Mouse (Mus musculus) spleen, adult 10 weeks (tissue): Measurements from ENCODE around the gene Lamtor5. TPM values are rescaled to one million over a fixed set of nuclear protein-coding genes. Genes with fewer than 3 reads are reported as not detected.

ENCODE experiments used
- polyA plus RNA-seq: library from polyadenylated mRNA; stranded (reverse); fragments of 350-450 nt; fragmentation: Illumina TruSeq; extraction: RNeasy Lipid Tissue Mini Kit (QIAGEN cat#74804); gene quantifications from one replicate; pipeline ENCODE4 v1.2.3, GENCODE M21; 2015; ENCODE audit warnings: low replicate concordance; ENCODE audit not compliant: insufficient read depth

The Lamtor5 gene
- polyA plus RNA-seq, result 145 TPM

DNA sequence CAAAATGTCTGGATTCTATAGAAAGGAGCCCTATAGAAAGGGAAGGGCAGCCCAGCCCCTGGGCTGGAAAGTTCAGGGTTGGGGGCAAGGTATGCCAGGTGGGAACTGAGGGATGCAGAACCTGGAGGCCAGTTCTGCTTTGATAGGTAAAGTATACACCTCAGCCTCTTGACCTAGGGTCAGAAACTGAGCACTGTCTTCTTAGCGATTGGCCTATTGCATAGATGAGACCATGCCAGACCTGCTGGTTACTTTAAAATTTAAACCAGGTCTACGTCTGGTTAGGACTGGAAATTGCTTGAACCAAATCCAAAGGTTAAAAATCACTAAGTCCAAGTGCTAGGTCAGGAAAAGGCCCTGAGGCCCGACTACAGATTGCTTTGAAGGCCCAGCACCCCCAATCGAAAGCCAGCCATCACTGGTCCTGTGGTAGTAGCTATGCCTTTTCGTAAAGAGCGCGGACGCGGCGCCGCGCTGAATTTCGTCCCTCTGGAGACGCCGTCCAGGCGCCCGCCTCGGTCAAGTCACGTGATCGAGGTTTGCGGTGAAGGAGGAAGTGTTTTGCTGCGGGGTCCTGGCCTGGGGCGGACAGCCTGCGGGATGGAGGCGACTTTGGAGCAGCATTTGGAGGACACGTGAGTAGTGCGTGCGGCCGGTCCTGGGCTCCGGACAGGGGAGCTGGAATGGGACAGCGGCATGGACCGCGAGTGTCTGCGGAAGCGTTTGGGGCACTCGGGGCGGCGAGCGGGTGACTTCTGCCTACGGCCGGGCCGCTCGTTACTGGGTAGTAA, at the start of gene Lamtor5:
Gene Lamtor5, plus strand, starts transcription at position 380 of the 791 bp plus-strand sequence.

DNA sequence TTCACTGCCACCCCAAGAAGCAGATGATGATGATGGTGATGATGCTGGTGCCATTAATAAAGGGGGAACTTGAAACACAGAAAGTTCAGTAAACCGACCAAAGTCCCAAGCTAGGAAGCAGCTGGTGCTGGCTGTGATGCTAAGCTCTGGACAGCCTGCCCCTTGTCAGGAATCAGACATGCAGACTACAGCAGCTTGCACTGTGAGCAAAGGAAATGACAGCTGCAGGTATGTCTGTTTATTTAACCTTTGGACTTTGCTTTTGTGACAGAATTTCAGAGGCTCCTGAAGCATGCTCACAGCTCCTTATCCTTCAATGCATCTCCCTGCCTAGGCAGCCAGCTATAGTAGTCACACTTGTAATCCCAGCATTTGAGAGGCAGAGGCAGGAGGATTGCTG, 48.1 kb upstream of the Lamtor5 start, which contains the start of gene A630076J17Rik:
Gene A630076J17Rik, plus strand, starts transcription at position 88 of the 400 bp plus-strand sequence.

DNA sequence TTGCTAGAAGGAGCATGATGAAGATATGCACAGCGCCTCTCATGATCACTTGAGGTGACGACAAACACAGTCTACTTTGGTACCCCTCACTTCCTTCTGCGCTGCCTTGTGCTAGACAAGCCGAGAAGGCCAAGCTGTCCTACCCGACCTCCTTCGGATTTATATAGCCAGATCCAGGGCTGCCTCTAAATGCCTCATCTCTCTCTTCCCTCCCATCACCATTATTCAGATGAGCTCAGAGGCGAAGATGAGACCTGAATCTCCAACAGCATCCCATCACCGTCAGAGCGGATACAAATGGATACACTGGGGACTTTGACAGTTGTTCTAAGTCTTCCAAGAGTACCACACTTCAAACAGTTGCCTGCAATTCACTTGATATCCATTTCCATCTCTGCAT, 39.1 kb upstream of the Lamtor5 start, which contains the start of gene Prok1:
Gene Prok1, minus strand, starts transcription at position 101 of the 400 bp plus-strand sequence.

DNA sequence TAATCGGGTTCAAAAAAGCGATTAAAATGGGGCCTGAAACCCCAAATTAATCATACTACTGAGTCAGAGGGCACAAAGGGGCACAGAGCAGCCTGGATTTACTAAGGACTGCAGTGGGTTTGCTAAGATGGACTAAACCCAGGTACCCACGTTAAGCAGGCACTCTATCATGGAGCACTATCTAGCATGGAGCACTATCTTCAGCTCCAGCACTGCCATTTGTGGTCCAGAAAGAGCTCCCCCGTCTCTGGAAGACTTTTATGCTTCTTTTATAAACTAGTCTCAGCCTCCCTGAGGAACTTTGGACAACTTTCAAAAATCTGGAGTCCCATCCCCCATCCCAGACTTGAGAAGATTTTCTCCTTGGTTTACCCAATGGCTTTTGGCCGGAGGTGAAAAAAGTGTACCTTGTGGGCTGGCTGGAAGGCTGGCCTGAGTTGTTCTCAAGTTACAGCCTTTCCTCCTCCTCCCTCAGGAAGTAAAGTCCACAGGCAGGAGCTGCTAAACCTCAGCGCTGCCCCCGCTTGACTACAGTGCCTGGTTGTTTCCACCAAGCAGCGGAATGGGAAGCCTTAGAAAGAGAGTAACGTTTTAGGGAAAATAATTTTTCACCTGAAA, 12.2 kb downstream of the Lamtor5 start, which contains the start of gene Slc16a4:
Gene Slc16a4, plus strand, starts transcription at position 467 of the 618 bp plus-strand sequence.

Other genes with a start within 250 kb of the Lamtor5 start
- 11.1 TPM for gene Kcna3, start 242.7 kb upstream of the Lamtor5 start, polyA plus RNA-seq
- gene Kcna2, start 177.7 kb upstream of the Lamtor5 start, polyA plus RNA-seq, result 10.8 TPM
- gene Kcna10, start 95.8 kb upstream of the Lamtor5 start, polyA plus RNA-seq, result not detected
- 0.33 TPM for gene Cym, start 57.1 kb upstream of the Lamtor5 start, polyA plus RNA-seq
- gene A630076J17Rik, start 48.2 kb upstream of the Lamtor5 start, polyA plus RNA-seq, result not detected
- not detected for gene Prok1, start 39.2 kb upstream of the Lamtor5 start, polyA plus RNA-seq
- 0.52 TPM for gene Slc16a4, start 12.4 kb downstream of the Lamtor5 start, polyA plus RNA-seq
- gene Rbm15, start 54.8 kb downstream of the Lamtor5 start, polyA plus RNA-seq, result 20.8 TPM
- gene Kcnc4, start 180.7 kb downstream of the Lamtor5 start, polyA plus RNA-seq, result not detected
- 0.35 TPM for gene Slc6a17, start 239.2 kb downstream of the Lamtor5 start, polyA plus RNA-seq